ENCODE assay signal across 10 mouse cellular contexts in the genomic region with DNA sequence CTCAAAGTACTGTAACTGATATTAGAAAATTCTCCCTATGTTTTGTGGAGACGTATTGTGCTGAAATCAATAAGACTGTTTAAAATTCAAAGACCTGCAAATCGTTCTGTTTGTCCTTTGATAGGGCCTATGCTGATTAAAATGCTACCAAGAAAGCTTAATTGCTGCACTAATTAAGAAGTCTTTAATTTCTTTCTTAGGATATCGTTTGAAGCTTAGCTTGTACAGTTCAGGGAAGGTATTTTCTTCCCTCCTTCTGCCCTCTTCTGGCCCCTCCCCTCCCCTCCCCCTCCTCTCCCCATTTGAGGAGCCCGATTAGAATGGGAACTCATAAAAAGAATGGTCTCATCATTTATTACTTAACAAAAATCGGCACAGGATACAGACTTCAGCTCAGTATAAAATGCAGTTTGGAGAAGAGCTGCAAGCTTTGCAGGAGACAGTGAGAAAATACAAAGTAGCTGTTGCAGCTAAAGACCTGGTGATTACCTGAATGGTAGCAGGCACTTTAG. TPM values are rescaled to one million over a fixed set of nuclear protein-coding genes. Genes with fewer than 3 reads are reported as not detected.
A peak's percentile ranks its signal among the peaks of the same experiment; 100 is the strongest.
DNase-seq lines count a peak whose midpoint lies in the region; ATAC-seq and TF ChIP-seq lines count a peak whose summit lies in the region.
"Had no signal": no experiment of that assay in that cellular context is flagged by ENCODE, and none has a peak within 500 bp of the region (broad histone marks: within the 10 kb centered on the region; RNA-seq: fewer than 3 reads in every experiment).

No protein-coding gene starts in this region.

- no peak overlapping the region for H3K9ac ChIP-seq in kidney, postnatal 0 days (ENCODE audit: low read depth, low read length)
- H3K9ac ChIP-seq in hindbrain, embryonic 13.5 days = no peak overlapping the region; the same call in 1 of the 2 replicates
- no peak overlapping the region for H3K9ac ChIP-seq in midbrain, postnatal 0 days (replicated peaks; ENCODE audit: low read length, poor library complexity, severe bottlenecking)

- WGBS in kidney, postnatal 0 days = 18% methylated on average over 5 of the region's 5 CpGs
- 5% methylated on average over 5 of the region's 5 CpGs for WGBS in hindbrain, embryonic 13.5 days
- WGBS in midbrain, postnatal 0 days = 11% methylated on average over 5 of the region's 5 CpGs

- H3K36me3 ChIP-seq in kidney, postnatal 0 days (ENCODE audit: insufficient read depth, low read length) = no peaks in the 10 kb centered on the region
- no peaks in the 10 kb centered on the region for H3K36me3 ChIP-seq in hindbrain, embryonic 13.5 days
- H3K36me3 ChIP-seq in midbrain, postnatal 0 days (ENCODE audit: insufficient read depth, low read length) = no peaks in the 10 kb centered on the region

- H3K4me3 ChIP-seq in kidney, postnatal 0 days (replicated peaks; ENCODE audit: low read depth, low read length) = no peak overlapping the region
- peak overlapping the region; percentile 14; the same call in 1 of the 2 replicates for H3K4me3 ChIP-seq in hindbrain, embryonic 13.5 days
- 0 out of 2 replicates have a peak overlapping the region, but pooled peaks have one; percentile 9 for H3K4me3 ChIP-seq in midbrain, postnatal 0 days (ENCODE audit: low read depth, low read length)

- DNase-seq in embryo, embryonic 10.5 days (ENCODE audit: low spot score) = peak; percentile 39
- DNase-seq in embryo, embryonic 10 days (ENCODE audit: low spot score) = no peak
- no peak for DNase-seq in kidney, postnatal 0 days (ENCODE audit: low spot score)
- no peak for DNase-seq in kidney, adult 11 months
- no peak for DNase-seq in midbrain, postnatal 0 days (ENCODE audit: low spot score)
- no peak for DNase-seq in MN1 (ENCODE audit: low spot score)
- no peak for DNase-seq in layer of hippocampus, postnatal 36 days
- DNase-seq: lung, adult 18-20 months; spleen, adult 18-20 months had no signal

- no peak for ATAC-seq in kidney, postnatal 0 days (replicated peaks; ENCODE audit: low FRiP score, low read depth)
- ATAC-seq in hindbrain, embryonic 13.5 days (ENCODE audit: low FRiP score) = no peak
- no peak for ATAC-seq in midbrain, postnatal 0 days (ENCODE audit: low FRiP score)

- TF ChIP-seq CTCF in kidney, postnatal 0 days (IDR thresholded peaks at IDR 0.05; ENCODE audit: low read depth) = no peak
- no peak for TF ChIP-seq CTCF in midbrain, postnatal 0 days (IDR thresholded peaks at IDR 0.05)

- no peak overlapping the region for H3K27ac ChIP-seq in kidney, postnatal 0 days
- H3K27ac ChIP-seq in hindbrain, embryonic 13.5 days = peak overlapping the region; percentile 10; the same call in 1 of the 2 replicates
- no peak overlapping the region for H3K27ac ChIP-seq in midbrain, postnatal 0 days (ENCODE audit: low read depth, low read length)

- no peaks in the 10 kb centered on the region for H3K27me3 ChIP-seq in kidney, postnatal 0 days (ENCODE audit: insufficient read depth, low read length)
- no peaks in the 10 kb centered on the region for H3K27me3 ChIP-seq in hindbrain, embryonic 13.5 days
- H3K27me3 ChIP-seq in midbrain, postnatal 0 days (ENCODE audit: insufficient read depth, low read length) = no peaks in the 10 kb centered on the region

- H3K4me2 ChIP-seq in kidney, postnatal 0 days (ENCODE audit: low read length) = 0 out of 2 replicates have a peak overlapping the region, but pooled peaks have one; percentile 3
- H3K4me2 ChIP-seq in hindbrain, embryonic 13.5 days = peak overlapping the region; percentile 45
- H3K4me2 ChIP-seq in midbrain, postnatal 0 days (ENCODE audit: low read depth, low read length, poor library complexity, severe bottlenecking) = peak overlapping the region; percentile 23

- no peaks in the 10 kb centered on the region for H3K9me3 ChIP-seq in kidney, postnatal 0 days (replicated peaks; ENCODE audit: low read length)
- no peaks in the 10 kb centered on the region for H3K9me3 ChIP-seq in hindbrain, embryonic 13.5 days
- no peaks in the 10 kb centered on the region for H3K9me3 ChIP-seq in midbrain, postnatal 0 days (ENCODE audit: low read length)

- H3K4me1 ChIP-seq in kidney, postnatal 0 days (replicated peaks; ENCODE audit: insufficient read depth, low read length) = no peaks in the 10 kb centered on the region
- peaks cover 24% of the 10 kb centered on the region for H3K4me1 ChIP-seq in hindbrain, embryonic 13.5 days (replicated peaks)
- peaks cover 4% of the 10 kb centered on the region; the same call in 1 of the 2 replicates for H3K4me1 ChIP-seq in midbrain, postnatal 0 days (ENCODE audit: insufficient read depth, low read length)

RNA-seq across cellular contexts. Expression of gene Dach1, which starts 2.9 kb away (rescaled TPM):
- polyA plus RNA-seq in kidney, postnatal 0 days (2015; fragmentation: Nextera tagmentation; extraction: Ambion mirVana) = 18.2 and 18.4 TPM in 2 replicates
- 19.8 and 20.5 TPM in 2 replicates for polyA plus RNA-seq in hindbrain, embryonic 13.5 days (2015; fragmentation: Nextera tagmentation; extraction: Ambion mirVana)
- total RNA-seq in midbrain, postnatal 0 days (2014; rRNA removed) = 14.5 and 15.1 TPM in 2 replicates
- 5.7 and 6.4 TPM in 2 replicates for polyA plus RNA-seq in midbrain, postnatal 0 days (2015; fragmentation: Nextera tagmentation; extraction: Ambion mirVana)
- total RNA-seq in layer of hippocampus, postnatal 36 days (2021) = 1 to 10 TPM; 3.9 to 4.8 TPM
